Mouse (Mus musculus) cortical plate, adult 2 months (tissue): ENCODE data around the gene Stpg4.

ENCODE experiments used
- CTCF ChIP-seq: fragments of 200-500 bp; IDR thresholded peaks from 2 replicates; pipeline ENCODE4 v1.5.1; 2011; ENCODE audit warnings: mild to moderate bottlenecking, control low read depth, low read length; ENCODE audit not compliant: insufficient read depth; ENCODE audit errors: extremely low read depth
- POLR2A ChIP-seq: fragments of 200-500 bp; IDR thresholded peaks from 2 replicates; pipeline ENCODE4 v1.6.1; 2011; ENCODE audit warnings: mild to moderate bottlenecking, low read length, control low read depth; ENCODE audit not compliant: insufficient read depth; ENCODE audit errors: extremely low read depth

DNA sequence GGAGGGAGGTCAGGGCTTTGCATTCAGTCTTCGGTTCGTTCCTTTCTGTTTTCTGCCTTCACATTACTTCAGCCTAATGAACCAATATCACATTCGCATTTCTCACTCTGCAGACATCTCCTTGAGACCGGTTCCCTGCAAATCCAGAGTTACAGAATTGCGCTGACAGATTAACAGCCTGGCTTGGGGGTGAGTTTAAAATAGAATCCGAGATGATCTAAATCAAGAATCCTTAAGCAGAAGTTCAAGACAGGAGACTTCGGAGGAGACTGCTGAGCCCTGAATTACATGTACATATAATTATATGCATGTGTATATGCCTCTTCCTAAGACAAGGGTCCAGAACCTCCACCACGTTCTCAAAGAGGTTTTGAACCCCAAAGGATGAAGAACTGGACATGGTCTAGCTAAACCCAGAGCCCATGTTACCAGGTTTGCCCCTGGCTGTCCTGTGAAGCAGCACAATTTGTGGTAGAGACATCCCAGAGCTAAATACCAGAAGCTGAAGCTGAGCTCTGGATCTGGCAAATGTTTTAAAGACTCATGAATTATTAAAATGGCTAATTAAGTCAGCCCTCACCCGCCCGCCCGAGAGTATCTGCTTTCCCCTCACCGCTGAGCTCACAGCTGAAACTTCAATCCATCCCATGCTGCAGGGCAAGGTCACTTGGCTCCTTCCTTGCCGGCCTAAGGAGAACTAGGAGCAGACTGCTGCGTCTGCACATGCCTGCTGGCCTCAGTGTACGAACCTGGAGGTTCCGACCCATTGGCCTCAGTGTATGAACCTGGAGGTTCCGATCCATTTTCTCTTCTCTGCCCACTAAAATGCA lies 33.3 kb upstream of the Stpg4 start:
- TF ChIP-seq CTCF (no peak), POLR2A (no peak)
